Mouse (Mus musculus) adipocyte (in vitro differentiated cells): Measurements from ENCODE around the gene Gm20547.
"Not testable (repeated sequence)": the region's sequence is repeated elsewhere in the genome, so short reads cannot be mapped to it uniquely, and the experiment has no call there.

ENCODE experiments used
- DNase-seq: peaks from one replicate; pipeline ENCODE4 v3.0.0-alpha.2; 2016; ENCODE audit warnings: low spot score

Gm20547 gene

DNA sequence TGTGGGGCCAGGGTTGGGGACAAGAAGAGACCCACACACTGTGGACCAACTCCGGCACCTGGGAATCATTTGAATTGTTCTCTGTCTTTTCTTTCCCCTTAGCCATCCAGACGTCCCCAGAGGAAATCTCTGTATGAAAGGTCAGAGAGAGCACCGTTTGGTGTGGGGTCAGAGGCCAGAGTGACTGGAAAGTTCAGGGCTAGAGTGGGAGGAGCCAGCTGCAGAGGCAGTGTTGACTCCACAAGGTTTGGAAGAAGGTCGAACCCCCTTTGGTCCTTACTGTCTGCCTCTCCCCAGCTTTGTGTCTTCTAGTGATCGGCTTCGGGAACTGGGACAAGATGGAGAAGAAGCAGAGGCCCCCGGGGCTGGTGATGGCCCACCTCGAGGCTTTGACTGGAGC, 28.3 kb downstream of the Gm20547 start:
- DNase-seq = no peak

DNA sequence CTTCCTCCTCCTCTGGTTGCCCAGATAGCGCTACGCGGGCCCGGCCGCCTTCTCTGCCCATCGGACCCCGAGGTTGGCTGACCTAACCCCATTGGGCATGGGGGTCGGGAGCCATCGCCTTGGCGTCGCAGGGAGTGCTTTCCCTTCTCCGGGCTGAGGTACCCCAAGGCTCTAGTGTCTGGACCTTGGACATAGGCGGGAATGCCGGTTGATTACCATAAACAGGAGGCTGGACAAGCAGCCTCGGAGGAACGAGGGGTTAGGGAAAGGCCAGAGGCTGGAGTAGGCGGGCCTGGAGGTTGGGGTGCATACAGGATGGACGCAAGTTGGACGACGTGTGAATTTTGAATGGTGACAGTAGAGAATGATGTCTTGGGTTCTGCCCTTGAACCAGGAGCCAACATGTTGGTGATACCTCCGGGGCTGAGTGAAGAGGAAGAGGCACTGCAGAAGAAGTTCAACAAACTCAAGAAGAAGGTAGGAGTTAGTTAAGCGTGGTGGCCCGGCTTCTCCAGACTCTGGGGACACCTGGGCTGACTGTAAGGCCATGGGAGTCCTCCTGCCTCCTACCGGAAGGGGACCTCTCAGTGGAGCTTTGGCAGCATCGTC, 31.2 kb downstream of the Gm20547 start:
- DNase-seq = no peak

DNA sequence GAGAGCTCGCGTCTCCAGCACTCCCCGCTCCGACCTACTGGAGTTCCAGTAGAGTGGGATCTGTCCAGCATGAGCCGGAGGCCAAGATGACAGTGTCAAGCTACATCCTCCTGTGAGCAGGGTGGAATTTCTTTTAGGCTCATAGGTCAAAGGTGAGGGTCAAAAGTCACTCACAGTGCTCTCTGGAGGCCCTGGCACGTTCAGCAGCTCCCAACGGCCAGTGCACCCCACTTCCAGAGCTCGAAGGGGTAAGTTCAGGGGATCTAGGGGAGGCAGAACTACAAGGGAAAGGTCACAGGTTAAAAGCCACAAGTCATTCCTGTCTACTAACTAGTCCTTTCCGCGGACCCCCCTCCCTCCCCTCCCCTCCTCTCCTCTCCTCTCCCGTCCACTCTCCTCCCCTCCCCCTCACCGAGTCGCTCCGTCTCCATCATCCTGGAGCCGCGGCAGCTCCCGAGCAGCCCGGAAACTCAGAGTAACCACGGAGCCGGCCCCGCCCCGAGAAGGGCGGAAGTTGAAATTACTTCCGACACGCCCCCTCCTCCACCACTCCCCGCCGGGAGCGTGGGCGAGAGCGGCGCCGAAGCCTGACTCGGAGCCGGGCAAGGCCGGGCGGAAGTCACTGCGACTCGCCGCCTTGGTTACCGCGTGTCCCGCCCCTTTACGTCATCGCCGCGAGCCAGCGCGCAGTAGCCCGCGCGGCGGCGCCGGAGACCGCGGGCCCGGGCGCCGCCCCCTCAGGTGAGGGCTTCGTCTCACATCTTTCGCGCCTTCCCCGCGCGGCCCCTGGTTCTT, 31.9 kb downstream of the Gm20547 start, which contains the start of the genes Skiv2l and Nelfe:
Skiv2l (minus strand) TSS at position 489 of the 795 bp plus-strand sequence.
Nelfe (plus strand) TSS at position 670 of the 795 bp plus-strand sequence.
- DNase-seq = peak; percentile 98

DNA sequence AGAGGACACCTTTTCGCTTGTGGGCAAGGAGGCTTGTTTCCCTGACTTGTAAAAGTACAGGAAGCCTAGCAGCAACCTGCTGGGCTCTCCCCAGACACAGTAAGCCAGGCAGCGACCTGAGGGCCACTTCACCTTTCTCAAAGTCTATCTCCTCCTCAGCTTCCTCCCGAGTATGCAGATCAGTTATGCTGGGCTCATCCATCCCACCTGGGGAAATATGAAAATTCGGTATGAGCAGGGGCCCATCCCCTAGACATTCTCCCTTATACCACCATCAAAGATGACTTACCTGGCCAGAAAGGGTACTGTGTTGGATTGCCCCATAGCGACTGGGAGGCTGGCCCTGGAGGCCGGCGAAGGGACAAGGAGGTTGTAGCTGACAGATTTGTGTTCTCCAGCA, 34.2 kb downstream of the Gm20547 start:
- DNase-seq = no peak

DNA sequence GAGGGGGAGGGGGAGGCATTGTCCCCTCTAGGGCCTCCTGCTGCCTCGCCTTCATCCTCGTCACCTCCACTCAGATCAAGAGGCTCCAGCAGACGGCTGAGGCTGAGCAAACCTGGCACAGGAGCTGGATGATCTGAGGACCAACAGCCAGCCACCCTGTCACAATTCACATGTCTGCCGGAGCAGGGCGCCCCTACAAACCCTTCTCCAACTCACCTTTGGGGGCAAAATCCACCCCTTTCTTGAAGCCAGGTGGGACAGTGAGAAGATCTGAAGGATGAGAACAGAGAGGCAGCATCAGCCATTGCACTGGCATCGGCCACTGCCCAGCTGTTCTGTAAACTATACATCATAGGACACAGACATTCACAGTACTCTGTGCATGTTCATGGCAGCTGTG, 34.6 kb downstream of the Gm20547 start:
- no peak for DNase-seq

DNA sequence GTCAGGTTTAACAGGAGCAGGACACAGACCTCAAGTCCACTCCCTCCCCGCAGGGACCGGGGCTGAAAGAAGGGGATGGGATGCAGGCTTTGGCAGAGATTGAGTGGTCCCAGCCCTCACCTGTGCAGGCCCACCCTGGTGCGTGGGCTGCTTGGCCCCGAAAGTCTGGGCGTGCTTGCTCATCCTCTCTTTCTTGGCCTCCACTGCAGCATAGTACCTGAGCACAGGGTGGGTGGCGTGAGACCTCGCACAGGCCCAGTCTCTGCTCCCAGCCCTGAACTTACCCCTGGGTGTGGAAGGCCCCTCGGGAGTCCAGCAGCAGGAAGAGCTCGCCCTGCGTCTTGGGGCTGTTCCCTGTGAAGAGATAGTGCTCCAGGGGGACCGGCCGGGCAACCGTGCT, 37.0 kb downstream of the Gm20547 start:
- DNase-seq = no peak

DNA sequence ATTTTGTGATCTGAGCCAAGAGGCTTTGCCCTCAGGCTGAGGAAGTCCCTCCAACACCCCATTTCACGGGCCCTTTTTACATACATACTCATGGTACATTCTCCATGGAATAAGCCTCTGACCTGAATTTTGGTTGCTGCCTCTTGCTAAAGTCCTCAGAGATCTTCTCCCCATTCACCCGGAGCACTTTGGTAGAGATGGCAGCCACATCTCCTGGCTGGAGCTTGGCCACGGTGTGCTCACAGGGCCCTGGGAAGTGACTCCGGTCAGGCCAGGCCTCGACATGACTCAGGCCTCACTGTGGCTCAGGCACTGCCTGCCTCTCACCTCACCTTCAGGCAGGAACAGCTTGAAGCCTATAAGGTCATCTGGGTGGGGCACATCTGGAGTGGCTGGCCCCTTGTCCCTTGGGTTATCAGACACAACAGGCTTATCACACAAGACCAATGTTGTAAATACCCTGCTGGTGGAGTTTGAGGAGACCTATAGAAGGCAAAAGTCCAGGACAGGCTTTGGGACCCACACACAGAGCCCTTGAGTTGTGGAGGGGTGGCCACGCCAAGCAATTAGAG, 41.0 kb downstream of the Gm20547 start:
- DNase-seq = peak; percentile 71

DNA sequence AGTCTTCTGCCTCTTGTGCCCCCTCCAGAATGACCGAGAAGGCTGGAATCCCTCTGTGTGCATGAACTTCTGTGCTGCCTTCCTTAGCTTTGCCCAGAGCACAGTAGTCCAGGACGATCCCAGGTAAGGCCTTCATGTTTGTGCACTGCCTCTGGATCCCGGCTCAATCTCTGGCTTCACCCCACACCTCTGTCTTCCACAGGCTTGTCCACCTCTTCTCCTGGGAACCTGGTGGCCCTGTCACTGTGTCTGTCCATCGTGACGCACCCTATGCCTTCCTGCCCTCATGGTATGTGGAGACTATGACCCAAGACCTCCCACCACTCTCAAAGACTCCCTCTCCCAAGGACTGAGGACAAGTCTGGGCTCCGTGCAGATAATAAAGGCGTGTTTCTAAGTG, 43.1 kb downstream of the Gm20547 start:
- DNase-seq = no peak

DNA sequence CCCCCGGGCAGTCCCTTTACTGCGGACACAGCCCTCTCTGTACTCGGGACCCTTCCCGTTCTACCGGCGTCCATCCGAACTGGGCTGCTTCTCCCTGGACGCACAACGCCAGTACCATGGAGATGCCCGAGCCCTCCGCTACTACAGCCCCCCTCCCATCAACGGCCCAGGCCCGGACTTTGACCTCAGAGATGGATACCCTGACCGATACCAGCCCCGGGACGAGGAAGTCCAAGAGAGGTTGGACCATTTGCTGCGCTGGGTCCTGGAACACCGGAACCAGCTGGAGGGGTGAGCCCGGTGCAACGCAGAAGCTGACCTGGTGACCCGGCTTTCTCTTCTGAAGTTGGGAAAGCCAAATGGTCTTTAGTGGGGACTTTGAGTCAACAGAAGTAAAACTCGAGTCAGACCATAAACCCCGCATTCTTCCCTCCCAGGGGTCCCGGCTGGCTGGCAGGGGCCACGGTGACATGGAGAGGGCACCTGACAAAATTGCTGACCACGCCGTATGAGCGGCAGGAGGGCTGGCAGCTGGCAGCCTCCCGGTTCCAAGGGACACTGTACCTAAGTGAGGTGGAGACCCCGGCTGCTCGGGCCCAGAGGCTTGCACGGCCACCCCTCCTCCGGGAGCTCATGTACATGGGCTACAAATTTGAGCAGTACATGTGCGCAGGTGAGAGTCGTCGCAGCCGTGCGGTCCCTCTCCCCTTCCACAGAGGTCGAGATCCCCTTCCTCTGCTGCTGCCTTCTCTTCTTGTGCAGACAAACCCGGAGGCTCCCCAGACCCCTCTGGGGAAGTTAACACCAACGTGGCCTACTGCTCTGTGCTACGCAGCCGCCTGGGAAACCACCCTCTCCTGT, 44.1 kb downstream of the Gm20547 start:
- no peak for DNase-seq

DNA sequence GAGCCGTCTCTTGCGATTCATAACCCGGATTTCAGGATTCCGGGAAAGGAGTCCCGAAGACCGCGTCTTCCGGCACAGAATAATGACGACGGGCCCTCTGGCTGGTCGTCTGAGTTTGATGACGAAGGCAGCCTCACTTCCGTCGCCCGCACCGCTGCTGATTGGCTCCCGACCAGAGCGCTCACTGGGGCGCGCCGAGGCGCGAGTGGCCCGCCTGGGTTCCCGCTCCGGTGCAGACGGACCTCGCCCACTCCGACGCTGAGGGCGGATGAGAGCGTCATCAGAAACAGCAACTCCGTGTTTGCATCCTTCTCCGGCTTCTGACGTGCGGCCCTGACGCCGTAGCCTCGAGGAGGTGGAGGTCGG, 45.0 kb downstream of the Gm20547 start, which contains the start of the genes Stk19 and Dxo:
Stk19 (minus strand) TSS at position 90 of the 366 bp plus-strand sequence.
Dxo (plus strand) TSS at position 164 of the 366 bp plus-strand sequence.
- peak; percentile 97 for DNase-seq

DNA sequence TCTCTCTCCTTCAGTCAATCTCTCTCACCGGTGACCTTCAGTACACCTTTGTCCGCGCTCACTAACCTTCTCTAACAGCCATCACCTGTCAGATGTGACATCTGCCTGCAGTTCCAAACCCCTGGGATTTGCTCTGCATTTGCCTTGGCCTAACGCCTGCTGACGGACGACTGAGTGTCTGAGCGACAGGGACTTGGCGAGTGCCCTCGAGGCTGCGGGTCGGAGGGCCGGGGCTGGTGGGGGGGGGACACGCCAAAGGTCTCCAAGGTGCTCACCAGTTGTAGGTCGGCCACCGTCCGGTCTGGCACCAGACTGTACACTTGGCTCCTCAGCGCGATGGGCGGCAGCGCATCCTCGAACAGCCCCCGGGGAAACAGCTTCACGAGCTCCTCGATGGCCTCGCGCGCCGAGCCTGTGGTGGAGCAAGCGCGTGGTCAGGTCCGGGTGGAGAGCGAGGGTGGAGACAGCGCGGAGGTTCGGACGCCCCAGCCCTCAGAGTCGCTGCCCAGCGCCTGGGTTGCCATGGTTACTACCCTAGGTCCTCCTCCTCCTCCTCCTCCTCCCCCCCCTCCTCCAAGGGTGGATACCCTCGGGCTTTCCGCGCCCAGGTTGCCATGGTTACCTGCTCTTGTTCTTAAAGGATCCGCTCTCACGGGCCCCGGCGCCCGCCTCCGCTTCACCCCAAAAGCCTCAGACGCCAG, 45.5 kb downstream of the Gm20547 start:
- DNase-seq = peak; percentile 33

DNA sequence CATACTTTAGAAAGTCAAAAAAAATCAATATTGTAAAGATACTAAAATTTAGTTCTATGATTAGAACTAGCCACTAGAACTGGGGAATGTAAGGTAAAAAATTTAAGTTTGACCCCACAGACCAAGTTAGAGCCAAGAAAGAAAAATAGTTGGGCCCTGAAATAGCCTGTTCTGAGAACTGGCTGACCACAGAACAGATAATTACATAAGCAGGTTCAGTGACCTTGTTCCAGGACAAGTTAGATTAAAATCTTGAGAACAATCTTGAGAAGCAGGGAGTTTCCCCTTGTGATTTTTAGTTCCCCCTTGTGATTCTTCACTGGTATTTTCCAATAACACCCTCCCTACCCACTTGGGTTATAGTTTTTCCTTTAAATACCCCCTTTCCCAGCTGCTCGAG, 51.1 kb downstream of the Gm20547 start:
- not testable (repeated sequence) for DNase-seq

DNA sequence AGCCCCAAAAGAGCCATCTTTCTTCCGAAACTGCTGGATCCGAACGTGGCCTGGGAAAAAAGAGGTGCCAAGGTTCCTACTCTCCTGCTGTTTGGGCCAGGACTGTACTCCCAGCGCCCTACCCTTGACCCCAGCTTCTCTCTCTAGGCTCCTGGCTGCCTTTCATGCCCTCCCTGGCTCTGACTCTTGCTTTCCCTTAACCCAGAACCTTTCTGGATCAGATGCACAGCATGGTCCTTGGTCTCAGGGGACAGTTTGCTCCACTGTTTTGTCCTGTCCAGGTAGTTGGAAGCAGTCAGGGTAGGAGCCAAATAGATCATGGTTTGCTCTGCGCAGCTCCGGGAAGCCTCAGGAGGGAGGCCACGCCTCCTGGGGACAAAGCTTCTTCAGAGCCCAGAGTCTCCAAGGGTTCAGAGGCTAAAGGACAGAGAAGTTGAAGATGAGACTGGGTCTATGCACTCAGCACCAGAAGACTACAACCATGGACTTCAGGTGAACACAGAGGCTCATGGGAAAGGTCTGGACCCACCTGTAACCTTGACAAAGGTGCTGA, 66.9 kb downstream of the Gm20547 start:
- no peak for DNase-seq

DNA sequence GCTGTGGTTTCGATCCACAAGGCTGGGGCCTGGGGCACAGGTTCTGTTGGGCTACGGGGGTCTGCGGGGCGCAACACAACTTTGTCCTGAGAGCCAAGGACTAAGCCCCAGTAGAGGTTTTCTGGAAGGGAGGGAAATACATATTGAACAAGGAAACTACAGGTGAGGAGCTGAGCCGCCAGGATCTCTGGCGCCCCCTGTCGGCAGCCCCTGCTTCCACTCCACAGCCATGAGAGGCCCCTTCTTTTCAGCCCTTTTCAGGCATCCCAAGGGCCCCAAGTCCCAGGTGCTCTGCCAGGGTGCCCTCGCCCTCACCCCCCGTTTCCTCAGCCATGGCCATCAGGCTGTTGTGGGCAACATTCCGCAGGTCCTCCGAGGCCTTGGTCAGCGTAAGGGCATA, 68.1 kb downstream of the Gm20547 start:
- DNase-seq = peak; percentile 39

DNA sequence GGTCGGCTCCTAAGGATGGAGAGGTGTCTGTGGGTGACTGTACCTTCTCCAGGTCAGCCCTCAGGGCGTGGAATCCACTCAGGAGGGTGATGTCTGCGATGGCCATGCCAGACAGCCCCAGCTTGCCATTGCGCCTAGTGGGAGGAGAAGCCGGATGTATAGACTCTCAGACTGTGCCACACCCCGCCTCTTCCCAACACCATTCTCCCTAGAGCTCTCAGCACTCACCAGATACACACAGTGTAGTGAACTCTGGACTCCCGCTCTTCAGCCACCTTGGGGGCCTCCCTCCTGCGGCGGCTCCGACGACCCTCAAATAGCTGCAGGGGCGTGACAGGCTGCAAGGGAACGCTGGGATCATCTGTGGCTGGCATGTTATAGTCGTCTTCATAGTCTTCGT, 70.6 kb downstream of the Gm20547 start:
- DNase-seq = no peak

DNA sequence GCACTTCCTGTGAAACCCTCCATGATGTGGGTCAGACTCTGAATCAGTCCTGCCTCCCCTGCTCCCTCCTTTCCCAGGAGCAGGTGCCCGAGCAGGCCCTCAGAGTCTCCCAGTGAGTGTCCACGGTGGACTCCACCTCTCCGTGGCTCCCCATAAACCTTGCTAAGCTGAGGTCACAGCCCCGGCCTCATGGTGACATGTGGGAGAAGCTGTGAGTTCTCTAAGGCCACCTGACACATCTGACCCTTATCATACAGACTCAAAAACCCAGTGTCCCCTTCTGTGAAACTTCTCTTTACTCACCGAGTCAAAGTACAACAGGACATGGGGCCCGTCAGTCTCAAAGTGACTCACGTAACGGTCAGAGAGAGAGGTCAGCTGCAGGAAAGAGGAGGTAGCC, 71.0 kb downstream of the Gm20547 start:
- not testable (repeated sequence) for DNase-seq

DNA sequence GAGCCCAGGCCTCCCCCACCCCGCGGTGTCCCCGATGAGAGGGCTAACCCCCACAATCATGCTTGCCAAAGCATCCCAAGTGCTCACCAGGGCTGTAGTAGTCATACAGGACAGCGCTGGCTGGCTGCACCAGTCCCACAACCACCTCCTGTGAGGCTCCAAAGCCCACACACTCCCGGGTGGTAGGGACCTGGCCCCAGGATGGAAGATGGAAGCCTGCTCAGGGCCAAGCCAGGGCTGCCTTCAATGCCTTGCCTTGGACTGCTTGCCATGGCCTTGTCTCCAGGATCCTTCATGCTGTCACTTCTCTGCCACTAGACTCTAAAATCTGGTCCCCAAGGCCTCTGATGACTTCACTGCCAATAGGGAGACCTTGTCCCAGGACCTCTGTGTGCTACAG, 71.4 kb downstream of the Gm20547 start:
- not testable (repeated sequence) for DNase-seq

DNA sequence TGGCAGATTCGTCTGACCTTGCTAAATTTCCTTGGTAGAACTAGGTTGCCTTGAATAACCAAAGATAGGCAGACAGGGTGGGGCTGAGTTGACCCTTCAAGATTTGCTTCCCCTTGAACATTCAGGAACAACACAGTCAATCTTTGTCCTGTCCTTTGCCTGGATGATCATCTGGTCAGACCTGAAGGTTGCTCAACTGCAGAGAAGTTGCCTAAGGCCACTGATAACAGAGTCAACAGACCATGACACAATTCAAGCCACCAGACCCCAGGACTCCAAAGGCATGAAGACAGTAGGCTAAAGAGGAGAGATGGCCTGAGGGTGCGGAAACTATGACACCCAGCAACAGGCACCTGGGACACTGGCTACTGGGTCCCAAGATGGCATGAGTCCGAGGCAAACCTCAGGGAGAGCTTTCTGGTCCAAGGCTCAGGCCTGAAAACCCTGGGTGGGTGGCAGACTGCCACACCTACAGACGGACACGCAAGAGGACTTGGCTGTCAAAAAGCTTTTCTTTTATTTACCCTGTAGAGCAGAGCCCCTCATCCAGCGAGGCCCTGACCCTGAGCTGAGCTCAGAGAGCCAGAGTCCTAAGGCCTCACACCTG, 73.1 kb downstream of the Gm20547 start:
- no peak for DNase-seq

DNA sequence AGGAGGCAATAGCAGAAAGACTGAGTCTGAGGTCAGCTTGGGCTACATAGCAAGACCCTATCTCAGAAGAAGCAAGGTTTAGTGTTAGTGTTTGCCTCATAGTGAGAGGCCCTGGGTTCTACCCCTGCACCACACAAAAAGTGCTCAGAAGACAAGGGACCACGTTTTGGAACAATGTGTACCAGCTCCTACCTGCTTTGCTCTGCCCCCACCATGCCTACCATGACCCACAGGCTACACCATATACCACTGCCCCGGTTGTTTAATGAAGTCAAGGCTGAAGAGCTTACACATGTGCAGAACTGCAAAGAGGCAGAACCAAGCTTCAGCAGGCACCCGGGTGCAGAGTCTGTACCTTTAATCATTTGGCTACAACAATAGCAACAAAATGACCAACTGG, 74.7 kb downstream of the Gm20547 start:
- no peak for DNase-seq
